Mouse (Mus musculus): Measurements from ENCODE around the gene Mef2c. TPM values are rescaled to one million over a fixed set of nuclear protein-coding genes. Genes with fewer than 3 reads are reported as not detected.

The Mef2c gene
- polyA plus RNA-seq, 1 experiment: 4.2 TPM

- H3K4me1 ChIP-seq (ENCODE audit: control insufficient read depth, insufficient read depth, low read length): peaks cover 7% of the 10 kb centered on the region
- H3K4me3 ChIP-seq (ENCODE audit: control insufficient read depth, low read depth, low read length): no peak overlapping the region
- H3K27ac ChIP-seq (ENCODE audit: control insufficient read depth, insufficient read depth, low read depth, low read length): no peak overlapping the region
- peak; percentile 95 for TF ChIP-seq CTCF (IDR thresholded peaks at IDR 0.05; ENCODE audit: control insufficient read depth, insufficient read depth, insufficient replicate concordance, low read depth, low read length)
- TF ChIP-seq POLR2A (IDR thresholded peaks at IDR 0.05; ENCODE audit: control insufficient read depth, low read depth, low read length): no peak
- H3K27me3 ChIP-seq (ENCODE audit: control insufficient read depth, insufficient read depth, low read length): peaks cover 8% of the 10 kb centered on the region
- H3K36me3 ChIP-seq (ENCODE audit: control insufficient read depth, insufficient read depth, low read length): no peaks in the 10 kb centered on the region
Measured at GRCm38 (mm10) chr13:83714466-83715307, 210.9 kb downstream of the Mef2c start.

- H3K27me3 ChIP-seq (ENCODE audit: control insufficient read depth, insufficient read depth, low read length): peaks cover 12% of the 10 kb centered on the region
- no peak overlapping the region for H3K4me3 ChIP-seq (ENCODE audit: control insufficient read depth, low read depth, low read length)
- peaks cover 7% of the 10 kb centered on the region for H3K4me1 ChIP-seq (ENCODE audit: control insufficient read depth, insufficient read depth, low read length)
- no peaks in the 10 kb centered on the region for H3K36me3 ChIP-seq (ENCODE audit: control insufficient read depth, insufficient read depth, low read length)
- no peak overlapping the region for H3K27ac ChIP-seq (ENCODE audit: control insufficient read depth, insufficient read depth, low read depth, low read length)
- TF ChIP-seq CTCF (IDR thresholded peaks at IDR 0.05; ENCODE audit: control insufficient read depth, insufficient read depth, insufficient replicate concordance, low read depth, low read length) (no peak), POLR2A (IDR thresholded peaks at IDR 0.05; ENCODE audit: control insufficient read depth, low read depth, low read length) (no peak)
Measured at GRCm38 (mm10) chr13:83715308-83715785, 211.5 kb downstream of the Mef2c start.

- peaks cover 12% of the 10 kb centered on the region for H3K27me3 ChIP-seq (ENCODE audit: control insufficient read depth, insufficient read depth, low read length)
- no peak for TF ChIP-seq CTCF (IDR thresholded peaks at IDR 0.05; ENCODE audit: control insufficient read depth, insufficient read depth, insufficient replicate concordance, low read depth, low read length)
- TF ChIP-seq POLR2A (IDR thresholded peaks at IDR 0.05; ENCODE audit: control insufficient read depth, low read depth, low read length): no peak
- no peak overlapping the region for H3K27ac ChIP-seq (ENCODE audit: control insufficient read depth, insufficient read depth, low read depth, low read length)
- no peaks in the 10 kb centered on the region for H3K36me3 ChIP-seq (ENCODE audit: control insufficient read depth, insufficient read depth, low read length)
- H3K4me1 ChIP-seq (ENCODE audit: control insufficient read depth, insufficient read depth, low read length): peaks cover 10% of the 10 kb centered on the region
- H3K4me3 ChIP-seq (ENCODE audit: control insufficient read depth, low read depth, low read length): no peak overlapping the region
Measured at GRCm38 (mm10) chr13:83715971-83716615, 212.3 kb downstream of the Mef2c start.

Measured in testis, adult 2 months (tissue).